Mouse (Mus musculus) bone marrow, adult 2 months (tissue): ENCODE data around the gene Kctd14.

ENCODE experiments used
- CTCF ChIP-seq: fragments of 200-500 bp; IDR thresholded peaks from 2 replicates; pipeline ENCODE4 v1.5.1; 2011; ENCODE audit warnings: low read length, control low read depth; ENCODE audit not compliant: control insufficient read depth, insufficient read depth
- POLR2A ChIP-seq: fragments of 200-500 bp; IDR thresholded peaks from 2 replicates; pipeline ENCODE4 v1.6.1; 2011; ENCODE audit warnings: low read depth, mild to moderate bottlenecking, control low read depth, low read length, borderline replicate concordance; ENCODE audit not compliant: control insufficient read depth

GRCm38 (mm10) chr7:97419163-97419562, 32.0 kb upstream of the Kctd14 start:
- TF ChIP-seq POLR2A (no peak), CTCF (no peak)
